Mouse (Mus musculus) midbrain, embryonic 12.5 days (tissue): ENCODE measurements at regions not wholly inside any gene's neighbourhood (a gene's known extent, or its start where the extent isn't known, plus 50 kb on each side); places are given as distances from the start of the nearest gene placed in this dataset.

ENCODE experiments used
- ATAC-seq: fragments of 200-750 bp; cut with Nextera tagmentation; 2 replicates; pipeline ENCODE4 v1.8.0; 2017; ENCODE audit warnings: low read depth, moderate TSS enrichment, moderate library complexity; ENCODE audit not compliant: low FRiP score
- H3K27ac ChIP-seq: fragments of 300-500 bp; sonication (generic); replicated peaks from 2 replicates; pipeline ENCODE4 v1.5.1; 2016; ENCODE audit warnings: mild to moderate bottlenecking
- H3K27me3 ChIP-seq: fragments of 300-500 bp; sonication (generic); 2 replicates; pipeline ENCODE4 v1.6.1; 2016; ENCODE audit warnings: mild to moderate bottlenecking
- H3K36me3 ChIP-seq: fragments of 300-500 bp; sonication (generic); 2 replicates; pipeline ENCODE4 v1.6.1; 2016
- H3K4me1 ChIP-seq: fragments of 300-500 bp; sonication (generic); 2 replicates; pipeline ENCODE4 v1.6.1; 2016
- H3K4me2 ChIP-seq: fragments of 300-500 bp; sonication (generic); replicated peaks from 2 replicates; pipeline ENCODE4 v1.6.1; 2016; ENCODE audit warnings: mild to moderate bottlenecking, moderate library complexity
- H3K4me3 ChIP-seq: fragments of 300-500 bp; sonication (generic); 2 replicates; pipeline ENCODE4 v1.5.1; 2016; ENCODE audit warnings: mild to moderate bottlenecking
- H3K9ac ChIP-seq: fragments of 300-500 bp; sonication (generic); replicated peaks from 2 replicates; pipeline ENCODE4 v1.6.1; 2016; ENCODE audit warnings: mild to moderate bottlenecking, moderate library complexity
- H3K9me3 ChIP-seq: fragments of 300-500 bp; sonication (generic); 2 replicates; pipeline ENCODE4 v1.6.1; 2016; ENCODE audit warnings: mild to moderate bottlenecking
- WGBS: fragments of 180-500 bp; shearing (Covaris S2); methylation state at CpG from one replicate; pipeline ENCODE4 v1.1.7; 2016; 5-methylcytosine and 5-hydroxymethylcytosine counted together

- H3K4me3 ChIP-seq: no peak overlapping the region
- ATAC-seq: no peak
- H3K4me1 ChIP-seq: no peaks in the 10 kb centered on the region
- 86% methylated on average over 4 of the region's 4 CpGs for WGBS
- no peak overlapping the region for H3K4me2 ChIP-seq
- no peak overlapping the region for H3K27ac ChIP-seq
- no peak overlapping the region for H3K9ac ChIP-seq
- H3K27me3 ChIP-seq: no peaks in the 10 kb centered on the region
- H3K36me3 ChIP-seq: no peaks in the 10 kb centered on the region
- H3K9me3 ChIP-seq: no peaks in the 10 kb centered on the region
These were observed 316.1 kb upstream of the Slc24a5 start for GRCm38 (mm10) chr2:124751832-124752231.

- no peaks in the 10 kb centered on the region for H3K36me3 ChIP-seq
- no peak for ATAC-seq
- H3K27me3 ChIP-seq: no peaks in the 10 kb centered on the region
- H3K9me3 ChIP-seq: no peaks in the 10 kb centered on the region
- H3K4me2 ChIP-seq: no peak overlapping the region
- no peaks in the 10 kb centered on the region for H3K4me1 ChIP-seq
- 83% methylated on average over 5 of the region's 5 CpGs for WGBS
- no peak overlapping the region for H3K9ac ChIP-seq
- no peak overlapping the region for H3K27ac ChIP-seq
- no peak overlapping the region for H3K4me3 ChIP-seq
These were observed 314.2 kb upstream of the Slc24a5 start for GRCm38 (mm10) chr2:124753717-124754116.

- H3K27me3 ChIP-seq: no peaks in the 10 kb centered on the region
- H3K4me1 ChIP-seq: no peaks in the 10 kb centered on the region
- H3K9me3 ChIP-seq: no peaks in the 10 kb centered on the region
- no peak overlapping the region for H3K9ac ChIP-seq
- H3K27ac ChIP-seq: no peak overlapping the region
- ATAC-seq: no peak
- no peaks in the 10 kb centered on the region for H3K36me3 ChIP-seq
- H3K4me2 ChIP-seq: no peak overlapping the region
- H3K4me3 ChIP-seq: no peak overlapping the region
- WGBS: 92% methylated on average over 4 of the region's 4 CpGs
These were observed 312.7 kb upstream of the Slc24a5 start for GRCm38 (mm10) chr2:124755244-124755643.

DNA sequence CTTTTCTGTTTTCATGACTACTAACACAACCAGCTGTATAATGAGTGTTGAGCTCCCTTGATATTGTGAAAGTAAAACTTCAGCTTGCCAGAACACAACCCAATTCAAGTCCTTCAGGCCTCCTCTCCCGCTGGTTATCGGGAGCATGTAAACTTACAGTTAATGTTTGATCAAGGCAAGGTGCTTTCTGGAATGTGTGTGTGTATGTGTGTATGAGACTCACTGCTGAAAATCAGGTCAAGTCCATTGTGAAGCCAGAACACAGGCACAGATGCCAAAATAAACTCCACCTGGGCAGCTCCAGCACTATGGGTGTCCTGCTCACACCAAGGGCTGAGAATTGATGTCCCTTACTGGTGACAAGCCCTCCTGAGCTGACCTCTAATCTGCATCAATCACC is 308.9 kb upstream of the Slc24a5 start:
- Histone ChIP-seq H3K27ac (no peak overlapping the region), H3K4me2 (no peak overlapping the region), H3K36me3 (no peaks in the 10 kb centered on the region), H3K27me3 (no peaks in the 10 kb centered on the region), H3K4me1 (peaks cover under 1% of the 10 kb centered on the region; the same call in 1 of the 2 replicates), H3K4me3 (no peak overlapping the region), H3K9me3 (no peaks in the 10 kb centered on the region), H3K9ac (no peak overlapping the region)
- WGBS: 93% methylated on average over 2 of the region's 2 CpGs
- no peak for ATAC-seq

DNA sequence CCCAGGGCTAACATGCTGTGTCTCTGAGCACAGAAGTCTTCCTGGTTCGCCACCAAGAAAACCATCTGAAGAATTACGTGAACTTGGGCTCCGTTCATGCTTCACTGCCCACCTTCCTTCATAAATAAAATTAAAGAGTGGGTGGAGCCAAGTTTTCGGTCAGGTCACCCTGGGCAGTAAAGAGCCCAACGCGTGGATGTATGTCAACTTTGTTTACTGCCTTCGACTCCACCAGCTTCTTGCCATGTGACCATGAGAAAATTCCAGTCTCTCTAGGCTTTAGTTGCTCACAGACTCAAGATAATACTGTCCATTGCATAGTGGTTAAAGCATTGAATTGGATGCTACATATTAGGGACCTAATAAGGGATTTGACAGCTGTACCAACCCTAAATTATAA is 304.3 kb upstream of the Slc24a5 start:
- Histone ChIP-seq H3K27me3 (no peaks in the 10 kb centered on the region), H3K9me3 (no peaks in the 10 kb centered on the region), H3K4me2 (no peak overlapping the region), H3K36me3 (no peaks in the 10 kb centered on the region), H3K4me1 (peaks cover 7% of the 10 kb centered on the region; the same call in 1 of the 2 replicates), H3K27ac (no peak overlapping the region), H3K9ac (no peak overlapping the region), H3K4me3 (no peak overlapping the region)
- ATAC-seq: no peak
- 85% methylated on average over 7 of the region's 7 CpGs for WGBS

DNA sequence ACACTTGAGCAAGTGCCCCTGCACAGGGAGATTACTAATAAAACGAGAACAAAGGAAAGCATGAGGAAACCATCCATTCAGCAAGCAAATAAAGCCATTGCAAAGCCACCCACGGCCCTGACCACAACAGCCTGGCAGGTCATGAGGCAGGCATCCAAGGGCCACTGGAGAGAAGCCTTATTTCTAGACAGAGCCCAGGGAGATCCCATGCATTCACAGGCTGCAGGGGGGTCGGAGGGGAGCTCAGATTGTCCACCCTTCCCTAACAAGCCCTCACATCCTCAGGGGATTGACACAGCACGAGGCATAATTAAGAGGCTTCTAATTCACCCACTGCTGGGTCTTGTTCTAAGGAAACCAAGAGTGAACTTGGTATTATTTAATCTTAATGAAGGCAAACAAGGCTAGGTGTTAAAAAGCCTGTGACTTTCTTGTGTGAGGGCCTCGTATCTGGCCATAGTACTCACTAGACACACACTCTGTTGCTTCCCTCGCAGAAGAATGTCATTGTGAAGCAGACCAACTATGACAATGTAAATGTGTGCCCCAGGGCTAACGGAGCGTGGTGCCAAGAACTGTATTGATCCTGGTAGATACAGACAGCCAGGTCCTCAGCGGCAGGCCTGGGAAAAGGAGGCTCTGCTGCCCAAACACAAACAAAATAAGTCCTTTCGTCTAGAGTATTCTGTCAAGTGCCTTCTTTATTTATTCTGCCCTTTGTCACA is 303.6 kb upstream of the Slc24a5 start:
- Histone ChIP-seq H3K4me3 (no peak overlapping the region), H3K4me2 (no peak overlapping the region), H3K4me1 (peaks cover 7% of the 10 kb centered on the region; the same call in 1 of the 2 replicates), H3K27ac (no peak overlapping the region), H3K36me3 (no peaks in the 10 kb centered on the region), H3K9ac (no peak overlapping the region), H3K9me3 (no peaks in the 10 kb centered on the region), H3K27me3 (no peaks in the 10 kb centered on the region)
- 34% methylated on average over 10 of the region's 10 CpGs for WGBS
- ATAC-seq: no peak

GRCm38 (mm10) chr2:124769267-124769967 is 298.5 kb upstream of the Slc24a5 start:
- Histone ChIP-seq H3K9ac (no peak overlapping the region), H3K27me3 (no peaks in the 10 kb centered on the region), H3K36me3 (no peaks in the 10 kb centered on the region), H3K9me3 (no peaks in the 10 kb centered on the region), H3K27ac (no peak overlapping the region), H3K4me1 (peaks cover 2% of the 10 kb centered on the region; the same call in 1 of the 2 replicates), H3K4me3 (no peak overlapping the region), H3K4me2 (no peak overlapping the region)
- no peak for ATAC-seq
- WGBS: 89% methylated on average over 6 of the region's 6 CpGs

GRCm38 (mm10) chr2:124770028-124770427 is 297.9 kb upstream of the Slc24a5 start:
- no peak overlapping the region for H3K4me2 ChIP-seq
- 79% methylated on average over 2 of the region's 2 CpGs for WGBS
- H3K36me3 ChIP-seq: no peaks in the 10 kb centered on the region
- no peaks in the 10 kb centered on the region for H3K9me3 ChIP-seq
- no peaks in the 10 kb centered on the region for H3K27me3 ChIP-seq
- no peak for ATAC-seq
- no peak overlapping the region for H3K4me3 ChIP-seq
- H3K9ac ChIP-seq: no peak overlapping the region
- H3K27ac ChIP-seq: no peak overlapping the region
- no peaks in the 10 kb centered on the region for H3K4me1 ChIP-seq

DNA sequence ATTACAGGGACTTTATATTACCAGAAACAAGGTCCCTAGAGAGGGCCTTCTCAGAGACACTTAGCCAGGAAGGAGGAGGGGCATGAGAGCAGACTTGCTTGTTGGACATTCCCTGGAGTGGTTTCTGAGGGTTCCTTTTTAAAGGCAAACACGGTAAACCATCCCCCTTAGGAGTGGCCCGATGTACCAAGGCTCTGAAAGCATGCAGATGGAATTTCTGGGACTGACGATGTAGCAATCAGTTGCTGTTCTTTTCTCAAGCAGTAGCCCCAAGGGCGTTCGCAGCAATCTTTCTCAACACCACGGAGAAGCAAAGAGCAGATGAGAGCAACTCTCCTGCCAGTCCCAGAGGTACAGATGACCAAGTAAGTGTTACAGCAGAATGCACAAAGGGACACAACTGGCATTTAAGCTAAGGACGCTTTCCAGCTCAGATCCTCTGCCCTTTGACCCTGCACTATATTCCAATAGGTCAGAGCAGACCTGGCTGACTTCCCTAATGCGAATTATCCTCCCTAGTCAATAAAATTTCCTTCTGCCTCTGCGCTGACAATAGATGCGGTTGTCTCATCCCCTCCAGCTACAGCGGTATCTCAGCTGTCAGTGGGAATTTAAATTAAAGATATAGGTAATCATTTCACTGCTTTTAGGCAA is 295.7 kb upstream of the Slc24a5 start:
- no peak overlapping the region for H3K4me2 ChIP-seq
- no peaks in the 10 kb centered on the region for H3K9me3 ChIP-seq
- H3K4me1 ChIP-seq: no peaks in the 10 kb centered on the region
- no peak for ATAC-seq
- no peak overlapping the region for H3K4me3 ChIP-seq
- H3K27me3 ChIP-seq: no peaks in the 10 kb centered on the region
- H3K9ac ChIP-seq: no peak overlapping the region
- peak overlapping the region; percentile 39 for H3K27ac ChIP-seq
- no peaks in the 10 kb centered on the region for H3K36me3 ChIP-seq
- WGBS: 41% methylated on average over 11 of the region's 11 CpGs

- Histone ChIP-seq H3K9me3 (no peaks in the 10 kb centered on the region), H3K9ac (no peak overlapping the region), H3K36me3 (no peaks in the 10 kb centered on the region), H3K4me3 (no peak overlapping the region), H3K27me3 (no peaks in the 10 kb centered on the region), H3K27ac (no peak overlapping the region), H3K4me2 (no peak overlapping the region), H3K4me1 (no peaks in the 10 kb centered on the region)
- WGBS: 70% methylated on average over 3 of the region's 3 CpGs
- no peak for ATAC-seq
These were observed 292.2 kb upstream of the Slc24a5 start for GRCm38 (mm10) chr2:124775737-124776136.

GRCm38 (mm10) chr2:124792633-124793036 is 275.3 kb upstream of the Slc24a5 start:
- Histone ChIP-seq H3K9ac (no peak overlapping the region), H3K4me2 (no peak overlapping the region), H3K9me3 (no peaks in the 10 kb centered on the region), H3K27me3 (no peaks in the 10 kb centered on the region; the same call in 1 of the 2 replicates), H3K27ac (no peak overlapping the region), H3K36me3 (no peaks in the 10 kb centered on the region), H3K4me1 (peaks cover 5% of the 10 kb centered on the region; the same call in 1 of the 2 replicates), H3K4me3 (no peak overlapping the region)
- ATAC-seq: peak; percentile 66
- WGBS: 29% methylated on average over 7 of the region's 7 CpGs

GRCm38 (mm10) chr2:124811709-124812108 is 256.2 kb upstream of the Slc24a5 start:
- Histone ChIP-seq H3K36me3 (no peaks in the 10 kb centered on the region), H3K27ac (no peak overlapping the region), H3K9me3 (no peaks in the 10 kb centered on the region), H3K27me3 (no peaks in the 10 kb centered on the region), H3K4me1 (no peaks in the 10 kb centered on the region), H3K4me2 (no peak overlapping the region), H3K9ac (no peak overlapping the region), H3K4me3 (no peak overlapping the region)
- no peak for ATAC-seq
- 86% methylated on average over 8 of the region's 8 CpGs for whole genome bisulfite sequencing
